Mouse (Mus musculus): ENCODE results near the gene Stx17. TPM values are rescaled to one million over a fixed set of nuclear protein-coding genes. Genes with fewer than 3 reads are reported as not detected.

Gene Stx17
- total RNA-seq, 1 experiment, result 3.9 TPM

DNA sequence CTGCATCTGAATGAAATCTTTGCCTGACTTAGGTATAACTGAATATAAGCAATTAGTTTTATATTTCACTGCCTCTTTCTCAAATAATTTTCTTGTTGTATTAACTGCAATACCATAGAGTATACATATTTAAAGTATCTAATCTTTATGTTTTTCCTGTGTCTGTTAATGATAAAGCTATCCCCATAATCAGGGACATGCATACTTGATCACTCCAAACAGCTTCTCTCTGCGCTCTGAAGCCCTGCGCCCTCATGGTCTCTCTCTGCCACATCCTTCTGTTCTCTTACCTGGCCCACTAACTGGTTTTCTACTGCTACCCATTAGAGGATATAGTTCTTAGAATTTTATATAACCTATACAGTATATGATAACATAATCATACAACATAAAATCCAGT is 24.8 kb downstream of the Stx17 start:
- no peak overlapping the region for H3K4me3 ChIP-seq (ENCODE audit: insufficient read depth in 1 of 2, low read depth in 1 of 2, low read length in 2 of 2, poor library complexity in 1 of 2, severe bottlenecking in 1 of 2)
- DNase-seq (ENCODE audit: low read depth, low spot score), result no peak
- H3K4me1 ChIP-seq (ENCODE audit: control insufficient read depth in 2 of 2, insufficient read depth in 2 of 2, low read length in 2 of 2, poor library complexity in 1 of 2), result no peaks in the 10 kb centered on the region
- no peak overlapping the region for H3K27ac ChIP-seq (ENCODE audit: insufficient read depth, low read depth, low read length, poor library complexity, severe bottlenecking)
- H3K9ac ChIP-seq (ENCODE audit: insufficient read depth, low read depth, low read length, poor library complexity, severe bottlenecking), result no peak overlapping the region
- TF ChIP-seq HCFC1 (IDR thresholded peaks at IDR 0.05; ENCODE audit: borderline replicate concordance, insufficient read depth, low read length), result no peak
- no peak for TF ChIP-seq ZNF384 (IDR thresholded peaks at IDR 0.05; ENCODE audit: low read depth, low read length)
- TF ChIP-seq ZC3H11A (IDR thresholded peaks at IDR 0.05; ENCODE audit: borderline replicate concordance, low read depth, low read length), result no peak
- no peak for TF ChIP-seq CHD2 (IDR thresholded peaks at IDR 0.05; ENCODE audit: low read depth, low read length)
- no peak for TF ChIP-seq MAFK (IDR thresholded peaks at IDR 0.05; ENCODE audit: insufficient read depth, low read depth, low read length)
- in situ Hi-C loops (cut with MboI; ENCODE audit: low sequenced_read_pairs in 2 of 2, unreplicated experiment in 2 of 2), result no loop called here
- no peaks in the 10 kb centered on the region for H3K36me3 ChIP-seq (ENCODE audit: control insufficient read depth, insufficient read depth, low read length, poor library complexity, severe bottlenecking)
- no peaks in the 10 kb centered on the region for H3K9me3 ChIP-seq (ENCODE audit: control insufficient read depth, insufficient read depth, low read depth, low read length)

- in situ Hi-C loops (cut with MboI; ENCODE audit: low sequenced_read_pairs in 2 of 2, unreplicated experiment in 2 of 2), result no loop called here
Measured at GRCm38 (mm10) chr4:48153229-48153628, 28.5 kb downstream of the Stx17 start.

GRCm38 (mm10) chr4:48155864-48156263 is 31.1 kb downstream of the Stx17 start:
- H3K36me3 ChIP-seq (ENCODE audit: control insufficient read depth, insufficient read depth, low read length, poor library complexity, severe bottlenecking), result no peaks in the 10 kb centered on the region
- in situ Hi-C loops (cut with MboI; ENCODE audit: low sequenced_read_pairs in 2 of 2, unreplicated experiment in 2 of 2), result no loop called here
- TF ChIP-seq MAFK (IDR thresholded peaks at IDR 0.05; ENCODE audit: insufficient read depth, low read depth, low read length) (no peak), HCFC1 (IDR thresholded peaks at IDR 0.05; ENCODE audit: borderline replicate concordance, insufficient read depth, low read length) (no peak), ZNF384 (IDR thresholded peaks at IDR 0.05; ENCODE audit: low read depth, low read length) (no peak), ZC3H11A (IDR thresholded peaks at IDR 0.05; ENCODE audit: borderline replicate concordance, low read depth, low read length) (no peak), CHD2 (IDR thresholded peaks at IDR 0.05; ENCODE audit: low read depth, low read length) (no peak)
- H3K4me3 ChIP-seq (ENCODE audit: insufficient read depth in 1 of 2, low read depth in 1 of 2, low read length in 2 of 2, poor library complexity in 1 of 2, severe bottlenecking in 1 of 2), result no peak overlapping the region
- DNase-seq (ENCODE audit: low read depth, low spot score), result no peak
- no peaks in the 10 kb centered on the region for H3K4me1 ChIP-seq (ENCODE audit: control insufficient read depth in 2 of 2, insufficient read depth in 2 of 2, low read length in 2 of 2, poor library complexity in 1 of 2)
- no peak overlapping the region for H3K27ac ChIP-seq (ENCODE audit: insufficient read depth, low read depth, low read length, poor library complexity, severe bottlenecking)
- no peak overlapping the region for H3K9ac ChIP-seq (ENCODE audit: insufficient read depth, low read depth, low read length, poor library complexity, severe bottlenecking)
- no peaks in the 10 kb centered on the region for H3K9me3 ChIP-seq (ENCODE audit: control insufficient read depth, insufficient read depth, low read depth, low read length)

More at GRCm38 (mm10) chr4:48153229-48153628, 28.5 kb downstream of the Stx17 start:
- TF ChIP-seq MAFK (IDR thresholded peaks at IDR 0.05; ENCODE audit: insufficient read depth, low read depth, low read length) (no peak), HCFC1 (IDR thresholded peaks at IDR 0.05; ENCODE audit: borderline replicate concordance, insufficient read depth, low read length) (no peak), ZNF384 (IDR thresholded peaks at IDR 0.05; ENCODE audit: low read depth, low read length) (no peak), CHD2 (IDR thresholded peaks at IDR 0.05; ENCODE audit: low read depth, low read length) (no peak), ZC3H11A (IDR thresholded peaks at IDR 0.05; ENCODE audit: borderline replicate concordance, low read depth, low read length) (no peak)
- no peaks in the 10 kb centered on the region for H3K36me3 ChIP-seq (ENCODE audit: control insufficient read depth, insufficient read depth, low read length, poor library complexity, severe bottlenecking)
- H3K9me3 ChIP-seq (ENCODE audit: control insufficient read depth, insufficient read depth, low read depth, low read length), result no peaks in the 10 kb centered on the region
- no peak overlapping the region for H3K4me3 ChIP-seq (ENCODE audit: insufficient read depth in 1 of 2, low read depth in 1 of 2, low read length in 2 of 2, poor library complexity in 1 of 2, severe bottlenecking in 1 of 2)
- H3K27ac ChIP-seq (ENCODE audit: insufficient read depth, low read depth, low read length, poor library complexity, severe bottlenecking), result no peak overlapping the region
- DNase-seq (ENCODE audit: low read depth, low spot score), result no peak
- no peaks in the 10 kb centered on the region for H3K4me1 ChIP-seq (ENCODE audit: control insufficient read depth in 2 of 2, insufficient read depth in 2 of 2, low read length in 2 of 2, poor library complexity in 1 of 2)
- no peak overlapping the region for H3K9ac ChIP-seq (ENCODE audit: insufficient read depth, low read depth, low read length, poor library complexity, severe bottlenecking)

DNA sequence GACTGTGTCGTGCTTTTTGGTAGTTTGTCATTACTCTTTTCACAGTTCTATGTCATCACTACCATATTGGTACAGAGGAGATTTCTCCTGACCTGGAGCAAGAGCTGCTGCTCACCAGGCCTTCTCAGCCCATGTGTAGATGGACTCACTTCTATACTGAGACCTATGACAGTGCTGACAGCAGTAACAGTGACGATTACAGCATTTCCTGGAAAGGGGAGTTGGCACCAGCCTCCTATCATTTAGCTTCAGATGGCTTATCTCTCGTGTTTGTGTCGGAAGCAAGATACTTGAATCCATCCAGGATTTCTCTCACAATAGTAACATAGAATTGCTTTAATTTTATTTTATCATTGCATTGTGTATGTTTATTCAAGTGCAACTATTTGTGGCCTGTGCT is 35.7 kb downstream of the Stx17 start:
- TF ChIP-seq ZNF384 (IDR thresholded peaks at IDR 0.05; ENCODE audit: low read depth, low read length) (no peak), MAFK (IDR thresholded peaks at IDR 0.05; ENCODE audit: insufficient read depth, low read depth, low read length) (no peak), HCFC1 (IDR thresholded peaks at IDR 0.05; ENCODE audit: borderline replicate concordance, insufficient read depth, low read length) (no peak), CHD2 (IDR thresholded peaks at IDR 0.05; ENCODE audit: low read depth, low read length) (no peak)
- no peaks in the 10 kb centered on the region for H3K4me1 ChIP-seq (ENCODE audit: control insufficient read depth in 2 of 2, insufficient read depth in 2 of 2, low read length in 2 of 2, poor library complexity in 1 of 2)
- H3K27ac ChIP-seq (ENCODE audit: insufficient read depth, low read depth, low read length, poor library complexity, severe bottlenecking), result no peak overlapping the region
- DNase-seq (ENCODE audit: low read depth, low spot score), result no peak
- no peak overlapping the region for H3K4me3 ChIP-seq (ENCODE audit: insufficient read depth in 1 of 2, low read depth in 1 of 2, low read length in 2 of 2, poor library complexity in 1 of 2, severe bottlenecking in 1 of 2)
- H3K9me3 ChIP-seq (ENCODE audit: control insufficient read depth, insufficient read depth, low read depth, low read length), result no peaks in the 10 kb centered on the region
- in situ Hi-C loops (cut with MboI; ENCODE audit: low sequenced_read_pairs in 2 of 2, unreplicated experiment in 2 of 2), result no loop called here
- H3K36me3 ChIP-seq (ENCODE audit: control insufficient read depth, insufficient read depth, low read length, poor library complexity, severe bottlenecking), result 0 out of 2 replicates have a peak, but pooled peaks cover 2% of the 10 kb centered on the region
- no peak overlapping the region for H3K9ac ChIP-seq (ENCODE audit: insufficient read depth, low read depth, low read length, poor library complexity, severe bottlenecking)

- in situ Hi-C loops (cut with MboI; ENCODE audit: low sequenced_read_pairs in 2 of 2, unreplicated experiment in 2 of 2), result no loop called here
- TF ChIP-seq HCFC1 (IDR thresholded peaks at IDR 0.05; ENCODE audit: borderline replicate concordance, insufficient read depth, low read length) (no peak), MAFK (IDR thresholded peaks at IDR 0.05; ENCODE audit: insufficient read depth, low read depth, low read length) (no peak), ZC3H11A (IDR thresholded peaks at IDR 0.05; ENCODE audit: borderline replicate concordance, low read depth, low read length) (no peak), CHD2 (IDR thresholded peaks at IDR 0.05; ENCODE audit: low read depth, low read length) (no peak), ZNF384 (IDR thresholded peaks at IDR 0.05; ENCODE audit: low read depth, low read length) (no peak)
Measured at GRCm38 (mm10) chr4:48163851-48164250, 39.1 kb downstream of the Stx17 start.

More at GRCm38 (mm10) chr4:48163851-48164250, 39.1 kb downstream of the Stx17 start:
- H3K4me1 ChIP-seq (ENCODE audit: control insufficient read depth in 2 of 2, insufficient read depth in 2 of 2, low read length in 2 of 2, poor library complexity in 1 of 2), result no peaks in the 10 kb centered on the region
- no peak overlapping the region for H3K9ac ChIP-seq (ENCODE audit: insufficient read depth, low read depth, low read length, poor library complexity, severe bottlenecking)
- H3K27ac ChIP-seq (ENCODE audit: insufficient read depth, low read depth, low read length, poor library complexity, severe bottlenecking), result no peak overlapping the region
- no peak overlapping the region for H3K4me3 ChIP-seq (ENCODE audit: insufficient read depth in 1 of 2, low read depth in 1 of 2, low read length in 2 of 2, poor library complexity in 1 of 2, severe bottlenecking in 1 of 2)
- DNase-seq (ENCODE audit: low read depth, low spot score), result no peak
- H3K36me3 ChIP-seq (ENCODE audit: control insufficient read depth, insufficient read depth, low read length, poor library complexity, severe bottlenecking), result 0 out of 2 replicates have a peak, but pooled peaks cover 2% of the 10 kb centered on the region
- no peaks in the 10 kb centered on the region for H3K9me3 ChIP-seq (ENCODE audit: control insufficient read depth, insufficient read depth, low read depth, low read length)
